Mouse (Mus musculus) bone marrow, adult 2 months (tissue): Measurements from ENCODE around the gene Car5a.

ENCODE experiments used
- CTCF ChIP-seq: fragments of 200-500 bp; IDR thresholded peaks from 2 replicates; pipeline ENCODE4 v1.5.1; 2011; ENCODE audit warnings: low read length, control low read depth; ENCODE audit not compliant: control insufficient read depth, insufficient read depth
- POLR2A ChIP-seq: fragments of 200-500 bp; IDR thresholded peaks from 2 replicates; pipeline ENCODE4 v1.6.1; 2011; ENCODE audit warnings: low read depth, mild to moderate bottlenecking, control low read depth, low read length, borderline replicate concordance; ENCODE audit not compliant: control insufficient read depth

- no peak for TF ChIP-seq POLR2A
- TF ChIP-seq CTCF = no peak
These were observed 43.2 kb upstream of the Car5a start for GRCm38 (mm10) chr8:121987892-121988291.
